Mouse (Mus musculus) B cell, adult 67 days (primary cell): Measurements from ENCODE around the gene Chp2. TPM values are rescaled to one million over a fixed set of nuclear protein-coding genes. Genes with fewer than 3 reads are reported as not detected.

Experiments used
- total RNA-seq, 2 experiments: library from RNA; stranded (reverse); gene quantifications; 4 replicates each; pipeline ENCODE4 v1.2.4; 2023

Chp2 gene
- not detected for total RNA-seq

DNA sequence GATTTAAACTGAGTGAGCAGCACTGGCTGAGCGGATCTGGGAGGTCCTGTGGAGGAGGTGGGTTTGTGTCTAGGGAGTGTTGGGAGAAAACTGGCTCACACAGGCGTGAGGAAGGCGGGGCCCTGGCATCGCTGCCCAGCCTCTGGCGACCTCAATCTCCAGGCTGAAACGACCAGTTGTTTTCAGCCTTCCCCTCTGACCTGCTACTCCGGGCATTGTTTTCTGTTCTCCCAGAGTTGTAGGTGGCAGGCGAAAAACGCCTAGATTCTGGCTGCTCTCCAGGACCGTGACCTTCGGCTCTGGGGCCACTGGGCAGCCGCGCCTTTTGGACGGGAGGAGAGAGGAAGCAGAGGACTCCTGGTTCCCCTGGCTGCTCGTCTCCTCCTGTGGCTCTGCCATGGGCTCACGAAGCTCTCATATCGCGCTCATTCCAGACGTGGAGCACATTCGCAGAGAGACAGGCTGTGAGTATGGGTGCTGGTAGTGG lies at the start of gene Chp2:
Chp2 (plus strand) TSS at position 182 of the 487 bp plus-strand sequence.

DNA sequence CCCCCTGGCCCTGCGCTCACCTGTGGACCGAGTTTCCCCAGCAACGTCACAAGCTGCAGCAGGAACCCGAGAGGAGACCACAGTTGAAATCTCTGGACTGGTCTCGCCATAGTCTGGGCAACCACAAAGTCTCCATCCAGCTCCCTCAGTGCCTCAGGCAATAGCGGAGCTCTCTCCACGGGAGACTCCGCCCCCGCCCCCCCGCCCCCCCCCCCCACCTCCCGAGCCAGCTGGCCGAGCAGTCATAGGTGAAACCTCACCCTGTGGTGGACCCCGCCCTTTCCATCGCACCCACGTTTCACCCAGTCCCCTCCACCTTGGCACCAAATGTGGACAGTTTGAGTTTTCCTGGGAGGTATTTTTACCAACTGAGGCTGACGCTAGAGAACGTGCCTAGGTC lies 33.3 kb upstream of the Chp2 start, which contains the start of gene Ern2:
Ern2 (minus strand) TSS at position 165 of the 400 bp plus-strand sequence.

Other genes with a start within 250 kb of the Chp2 start
- gene Cog7, start 237.8 kb upstream of the Chp2 start, total RNA-seq = 10 to 100 TPM; 14.7 to 14.9 TPM
- 100 to 1,000 TPM; 366 to 392 TPM for gene Gga2, start 198.3 kb upstream of the Chp2 start, total RNA-seq
- gene Ubfd1, start 152.3 kb upstream of the Chp2 start, total RNA-seq = 10 to 100 TPM; 44.9 to 49.4 TPM
- gene Ears2, start 152.2 kb upstream of the Chp2 start, total RNA-seq = 10 to 100 TPM; 17.4 to 19.4 TPM
- 10 to 100 TPM; 60.5 to 80.7 TPM for gene Ndufab1, start 117.6 kb upstream of the Chp2 start, total RNA-seq
- gene Palb2, start 86.5 kb upstream of the Chp2 start, total RNA-seq = 1 to 10 TPM; 8.9 to 9.7 TPM
- gene Dctn5, start 86.5 kb upstream of the Chp2 start, total RNA-seq = 10 to 100 TPM; 76.0 to 84.1 TPM
- 1 to 10 TPM; 4.5 to 4.7 TPM for gene Plk1, start 60.1 kb upstream of the Chp2 start, total RNA-seq
- not detected for gene Ern2, start 33.3 kb upstream of the Chp2 start, total RNA-seq
- 100 to 1,000 TPM; 579 to 593 TPM for gene Prkcb, start 69.3 kb downstream of the Chp2 start, total RNA-seq